Mouse (Mus musculus): ENCODE measurements around the gene 1700018F24Rik. TPM values are rescaled to one million over a fixed set of nuclear protein-coding genes. Genes with fewer than 3 reads are reported as not detected.

Gene 1700018F24Rik
- polyA plus RNA-seq, 1 experiment from 2014 or later, result not detected

- Histone ChIP-seq H3K9me3 (no peaks in the 10 kb centered on the region), H3K27me3 (ENCODE audit: poor library complexity, severe bottlenecking) (no peaks in the 10 kb centered on the region), H3K36me3 (replicated peaks) (peaks cover 40% of the 10 kb centered on the region), H3K27ac (no peak overlapping the region), H3K4me1 (peaks cover 11% of the 10 kb centered on the region), H3K4me3 (peak overlapping the region; percentile 71)
- no peak for DNase-seq (ENCODE audit: extremely low spot score, low spot score)
- 82% methylated on average over 2 of the region's 2 CpGs for WGBS
Observed at GRCm38 (mm10) chr5:145084822-145085221, 42.0 kb downstream of the 1700018F24Rik start.

- Histone ChIP-seq H3K4me1 (peaks cover 11% of the 10 kb centered on the region), H3K27ac (no peak overlapping the region), H3K4me3 (no peak overlapping the region), H3K27me3 (ENCODE audit: poor library complexity, severe bottlenecking) (no peaks in the 10 kb centered on the region), H3K36me3 (replicated peaks) (peaks cover 71% of the 10 kb centered on the region), H3K9me3 (no peaks in the 10 kb centered on the region)
- WGBS, result 95% methylated on average over 2 of the region's 2 CpGs
- no peak for DNase-seq (ENCODE audit: extremely low spot score, low spot score)
Observed at GRCm38 (mm10) chr5:145088186-145088585, 45.4 kb downstream of the 1700018F24Rik start.

- H3K4me1 ChIP-seq, result peaks cover 3% of the 10 kb centered on the region
- H3K9me3 ChIP-seq, result no peaks in the 10 kb centered on the region
- H3K36me3 ChIP-seq (replicated peaks), result peaks cover 87% of the 10 kb centered on the region
- H3K4me3 ChIP-seq, result no peak overlapping the region
- H3K27me3 ChIP-seq (ENCODE audit: poor library complexity, severe bottlenecking), result no peaks in the 10 kb centered on the region
- no peak for DNase-seq (ENCODE audit: extremely low spot score, low spot score)
- WGBS, result 95% methylated on average over 3 of the region's 3 CpGs
- H3K27ac ChIP-seq, result no peak overlapping the region
Observed at GRCm38 (mm10) chr5:145089878-145090277, 47.1 kb downstream of the 1700018F24Rik start.

Other genes with a start within 250 kb of the 1700018F24Rik start
- 12.1 and 13.0 TPM in 2 replicates for gene Smurf1, start 77.1 kb upstream of the 1700018F24Rik start, polyA plus RNA-seq (2016; fragmentation: Nextera tagmentation; extraction: Ambion mirVana)
- gene Gm4871, start 10.2 kb upstream of the 1700018F24Rik start, polyA plus RNA-seq (2016; fragmentation: Nextera tagmentation; extraction: Ambion mirVana), result not detected in 2 replicates
- 120 and 121 TPM in 2 replicates for gene Arpc1a, start 40.8 kb downstream of the 1700018F24Rik start, polyA plus RNA-seq (2016; fragmentation: Nextera tagmentation; extraction: Ambion mirVana)
- gene Kpna7, start 41.0 kb downstream of the 1700018F24Rik start, polyA plus RNA-seq (2016; fragmentation: Nextera tagmentation; extraction: Ambion mirVana), result not detected in 2 replicates
- 82.9 and 83.4 TPM in 2 replicates for gene Arpc1b, start 71.2 kb downstream of the 1700018F24Rik start, polyA plus RNA-seq (2016; fragmentation: Nextera tagmentation; extraction: Ambion mirVana)
- 148 and 151 TPM in 2 replicates for gene Pdap1, start 97.2 kb downstream of the 1700018F24Rik start, polyA plus RNA-seq (2016; fragmentation: Nextera tagmentation; extraction: Ambion mirVana)
- gene Bud31, start 97.4 kb downstream of the 1700018F24Rik start, polyA plus RNA-seq (2016; fragmentation: Nextera tagmentation; extraction: Ambion mirVana), result 250 and 253 TPM in 2 replicates
- gene Ptcd1, start 124.1 kb downstream of the 1700018F24Rik start, polyA plus RNA-seq (2016; fragmentation: Nextera tagmentation; extraction: Ambion mirVana), result 17.5 and 18.9 TPM in 2 replicates
- 91.4 and 92.5 TPM in 2 replicates for gene Cpsf4, start 124.2 kb downstream of the 1700018F24Rik start, polyA plus RNA-seq (2016; fragmentation: Nextera tagmentation; extraction: Ambion mirVana)
- 508 and 509 TPM in 2 replicates for gene Atp5j2, start 149.1 kb downstream of the 1700018F24Rik start, polyA plus RNA-seq (2016; fragmentation: Nextera tagmentation; extraction: Ambion mirVana)
- 5.9 and 6.5 TPM in 2 replicates for gene Zkscan14, start 158.9 kb downstream of the 1700018F24Rik start, polyA plus RNA-seq (2016; fragmentation: Nextera tagmentation; extraction: Ambion mirVana)
- gene Zkscan5, start 161.6 kb downstream of the 1700018F24Rik start, polyA plus RNA-seq (2016; fragmentation: Nextera tagmentation; extraction: Ambion mirVana), result 18.4 and 18.9 TPM in 2 replicates
- 31.0 and 33.8 TPM in 2 replicates for gene Zfp655, start 188.7 kb downstream of the 1700018F24Rik start, polyA plus RNA-seq (2016; fragmentation: Nextera tagmentation; extraction: Ambion mirVana)
- 0.42 and 0.46 TPM in 2 replicates for gene Zscan25, start 237.5 kb downstream of the 1700018F24Rik start, polyA plus RNA-seq (2016; fragmentation: Nextera tagmentation; extraction: Ambion mirVana)